Mouse (Mus musculus): ENCODE results near the gene Gria2. TPM values are rescaled to one million over a fixed set of nuclear protein-coding genes. Genes with fewer than 3 reads are reported as not detected.

Gene Gria2
- total RNA-seq, 2 experiments from 2014 or later = 446 to 449 TPM

GRCm38 (mm10) chr3:80781144-80781530 is 21.5 kb downstream of the Gria2 start:
- intact Hi-C loops (cut with DNase I) = no loop called here
- DNase-seq (ENCODE audit: extremely low spot score in 1 of 2, low spot score in 2 of 2) = no peak

- intact Hi-C loops (cut with DNase I) = no loop called here
- DNase-seq (ENCODE audit: extremely low spot score in 1 of 2, low spot score in 2 of 2) = no peak
Observed at GRCm38 (mm10) chr3:80780383-80781143, 22.1 kb downstream of the Gria2 start.

DNA sequence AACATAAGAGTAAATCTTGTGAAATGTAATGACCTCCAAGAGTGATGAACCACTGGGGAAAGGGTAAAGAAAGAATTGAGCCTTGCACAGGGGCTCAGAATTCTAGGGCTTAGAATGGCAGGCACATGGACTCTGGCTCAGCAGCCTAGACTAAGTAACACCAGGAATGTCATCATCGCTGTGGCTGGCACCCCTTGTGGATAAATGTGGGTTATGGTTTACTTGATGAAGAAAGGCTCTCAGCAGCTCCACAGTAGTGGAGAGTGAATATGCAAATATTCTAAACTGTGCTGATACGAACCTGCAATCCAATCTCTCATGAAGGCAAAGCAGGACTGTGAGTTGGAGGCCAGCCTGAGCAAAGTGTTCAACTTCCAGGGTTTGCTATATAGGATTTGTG is 26.0 kb downstream of the Gria2 start:
- intact Hi-C loops (cut with DNase I) = no loop called here
- DNase-seq (ENCODE audit: extremely low spot score in 1 of 2, low spot score in 2 of 2) = no peak

DNA sequence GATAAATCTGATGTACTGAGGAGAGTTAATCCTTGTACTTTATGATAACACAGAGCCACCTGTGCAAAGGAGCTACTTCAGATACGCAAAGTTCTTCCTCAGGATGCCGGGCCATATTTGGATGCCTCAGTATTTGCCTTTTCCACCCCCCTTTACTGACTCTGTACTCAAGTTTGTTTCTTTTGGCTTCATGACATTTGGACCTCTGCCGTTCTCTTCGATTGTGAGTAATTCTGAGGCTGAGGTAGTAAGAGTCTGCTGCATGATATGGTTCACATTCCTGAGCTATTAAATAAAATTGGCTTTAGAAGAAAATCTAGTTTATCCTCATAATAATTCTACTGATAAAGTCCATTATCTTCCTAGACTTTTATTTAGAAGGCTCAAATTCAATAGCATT is 26.7 kb downstream of the Gria2 start:
- no peak for DNase-seq (ENCODE audit: extremely low spot score in 1 of 2, low spot score in 2 of 2)
- intact Hi-C loops (cut with DNase I) = no loop called here

DNA sequence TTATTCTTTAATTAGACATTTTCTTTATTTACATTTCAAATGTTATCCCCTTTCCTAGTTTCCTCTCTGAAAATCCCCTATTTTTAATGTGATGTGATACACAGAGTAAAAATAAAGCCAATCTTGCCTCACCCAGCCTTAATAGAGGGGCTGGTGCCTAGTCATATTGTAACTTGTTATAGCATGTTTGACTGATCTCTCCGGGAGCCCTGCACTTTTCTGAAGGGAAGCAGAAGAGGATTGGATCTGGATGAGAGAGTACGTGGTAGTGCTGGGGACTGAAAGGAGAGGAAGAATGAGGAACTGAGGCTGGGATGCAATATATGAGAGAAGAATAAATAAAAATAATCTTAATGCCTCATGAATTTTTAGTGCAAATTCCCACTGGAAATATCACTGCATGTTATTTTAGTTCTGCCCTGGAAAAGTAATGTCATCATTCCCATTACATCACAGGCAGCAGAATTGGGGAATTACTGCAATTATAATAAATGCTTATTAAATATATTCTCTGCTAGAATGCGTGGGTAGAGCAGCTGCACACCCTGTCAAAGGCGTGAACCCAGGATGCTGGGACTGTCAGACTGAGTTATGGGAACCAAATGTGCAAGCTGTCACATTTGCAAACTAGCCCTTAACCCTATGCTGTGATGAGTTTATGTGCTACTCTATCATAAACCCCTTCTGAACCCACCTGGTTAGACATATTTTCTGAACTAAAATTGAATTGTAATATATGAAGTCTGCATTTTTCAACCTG is 28.4 kb downstream of the Gria2 start:
- intact Hi-C loops (cut with DNase I) = no loop called here
- DNase-seq (ENCODE audit: extremely low spot score in 1 of 2, low spot score in 2 of 2) = no peak

- intact Hi-C loops (cut with DNase I) = no loop called here
- no peak for DNase-seq (ENCODE audit: extremely low spot score in 1 of 2, low spot score in 2 of 2)
Observed at GRCm38 (mm10) chr3:80773232-80773631, 29.4 kb downstream of the Gria2 start.

DNA sequence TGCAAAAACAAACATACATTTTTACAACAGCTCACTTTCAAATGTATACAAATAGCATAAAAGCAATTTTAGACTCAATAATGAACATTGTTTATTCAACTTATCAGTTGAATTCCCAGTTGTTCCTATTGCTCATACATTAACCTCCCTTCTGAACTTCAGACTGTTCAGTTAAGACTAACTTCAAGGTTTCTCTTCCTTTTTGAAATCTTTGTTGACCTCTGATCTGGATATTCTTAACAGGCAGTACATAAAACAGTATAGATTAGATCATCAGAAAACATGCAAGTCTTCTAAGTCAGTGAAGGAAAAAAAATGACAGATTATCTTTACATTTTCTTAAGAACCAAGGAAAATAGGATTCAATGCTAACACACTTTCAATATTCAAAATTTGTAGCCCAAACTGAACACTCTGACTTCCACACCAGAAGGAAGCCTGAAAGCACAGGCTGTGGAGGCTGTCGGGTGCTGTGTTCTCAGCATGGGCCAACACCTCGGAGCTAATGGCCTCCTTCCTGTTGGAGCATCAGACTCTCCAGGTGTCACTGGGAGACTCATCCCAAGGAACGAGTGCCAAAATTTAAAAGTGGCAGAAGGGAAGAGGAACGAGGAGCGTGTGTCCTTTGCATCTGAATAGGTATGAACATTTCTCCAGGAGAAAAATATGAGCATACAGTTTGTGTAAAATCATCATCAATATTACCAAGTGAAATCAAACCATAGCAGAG is 33.0 kb downstream of the Gria2 start:
- no peak for DNase-seq (ENCODE audit: extremely low spot score in 1 of 2, low spot score in 2 of 2)
- intact Hi-C loops (cut with DNase I) = no loop called here

DNA sequence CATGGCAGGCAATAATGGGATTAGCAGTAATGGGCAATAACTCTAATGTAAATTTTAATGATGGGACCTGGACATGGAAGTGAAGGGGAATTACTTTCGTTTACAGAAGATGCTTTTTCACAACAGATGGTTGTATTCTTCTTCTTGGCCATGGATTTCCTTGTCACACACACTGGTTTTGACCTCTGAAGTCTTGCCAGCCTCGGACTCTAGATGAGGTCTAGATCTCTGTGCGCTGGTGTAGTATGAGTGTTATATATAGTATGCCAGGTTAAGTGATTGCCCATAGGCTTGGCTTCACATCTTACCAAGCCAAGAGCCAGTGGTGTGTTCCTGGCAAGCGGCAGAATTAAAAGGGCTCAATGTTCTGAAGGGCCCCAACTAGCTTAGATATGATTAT is 43.7 kb downstream of the Gria2 start:
- intact Hi-C loops (cut with DNase I) = no loop called here
- no peak for DNase-seq (ENCODE audit: extremely low spot score in 1 of 2, low spot score in 2 of 2)

DNA sequence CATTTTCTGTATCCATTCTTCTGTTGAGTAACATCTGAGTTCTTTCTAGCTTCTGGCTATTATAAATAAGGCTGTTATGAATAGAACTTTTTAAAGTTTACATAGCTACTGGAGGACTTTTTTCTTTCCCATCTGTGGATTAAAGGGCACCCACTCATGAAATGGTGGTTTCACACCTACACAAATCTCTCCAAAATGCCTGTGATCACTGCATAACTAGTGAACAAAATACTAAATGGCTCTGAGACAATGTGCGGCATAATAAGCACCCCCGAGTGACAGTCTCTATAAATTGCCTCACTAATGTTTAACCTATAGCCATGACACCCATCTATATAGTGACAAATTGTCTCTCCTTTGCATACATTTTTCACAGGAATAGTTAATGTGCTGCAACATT is 44.3 kb downstream of the Gria2 start:
- DNase-seq (ENCODE audit: extremely low spot score in 1 of 2, low spot score in 2 of 2) = no peak
- intact Hi-C loops (cut with DNase I) = no loop called here

- intact Hi-C loops (cut with DNase I) = no loop called here
- no peak for DNase-seq (ENCODE audit: extremely low spot score in 1 of 2, low spot score in 2 of 2)
Observed at GRCm38 (mm10) chr3:80750786-80751185, 51.8 kb downstream of the Gria2 start.

- DNase-seq (ENCODE audit: extremely low spot score in 1 of 2, low spot score in 2 of 2) = no peak
Observed at GRCm38 (mm10) chr3:80725205-80725604, 77.4 kb downstream of the Gria2 start.

GRCm38 (mm10) chr3:80713123-80713522 is 89.5 kb downstream of the Gria2 start:
- intact Hi-C loops (cut with DNase I) = no loop called here
- no peak for DNase-seq (ENCODE audit: extremely low spot score in 1 of 2, low spot score in 2 of 2)

More at GRCm38 (mm10) chr3:80725205-80725604, 77.4 kb downstream of the Gria2 start:
- intact Hi-C loops (cut with DNase I) = no loop called here

DNA sequence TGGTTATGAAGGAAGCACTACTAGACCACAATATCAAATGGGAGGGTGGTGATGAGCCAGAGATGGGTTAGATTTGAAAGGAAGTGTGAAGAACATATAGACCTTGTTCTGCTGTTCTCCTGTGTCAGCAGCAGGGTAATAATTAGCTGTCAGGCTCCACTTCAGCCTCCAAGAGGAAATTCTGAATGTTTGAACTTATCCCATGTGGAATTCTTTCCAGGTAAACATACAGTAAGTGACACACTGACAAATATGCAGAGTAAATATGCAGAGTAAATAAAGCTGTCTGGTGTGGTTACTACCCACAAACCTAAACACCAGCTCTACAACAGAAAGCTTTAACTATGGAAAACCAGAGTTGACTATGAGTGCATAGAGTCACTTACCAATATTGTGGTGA is 93.6 kb downstream of the Gria2 start:
- DNase-seq (ENCODE audit: extremely low spot score in 1 of 2, low spot score in 2 of 2) = no peak
- intact Hi-C loops (cut with DNase I) = no loop called here

DNA sequence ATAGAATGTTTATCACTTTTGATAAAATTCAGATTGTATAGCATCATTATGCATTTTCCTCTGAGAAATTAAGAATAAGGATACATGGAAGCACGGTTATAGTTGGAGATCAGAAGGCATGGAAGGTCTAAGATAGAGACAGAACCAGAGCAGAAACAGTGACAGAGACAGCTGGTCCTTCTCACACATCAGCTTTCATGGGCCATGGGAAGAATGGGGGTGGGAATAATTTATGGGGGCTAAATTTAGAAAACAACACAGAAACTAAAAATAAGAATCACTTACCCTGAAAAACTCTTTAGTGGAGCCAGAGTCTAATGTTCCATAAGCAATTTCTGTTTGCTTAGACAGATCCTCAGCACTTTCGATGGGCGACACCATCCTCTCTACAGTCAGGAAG is 100.5 kb downstream of the Gria2 start:
- intact Hi-C loops (cut with DNase I) = no loop called here
- no peak for DNase-seq (ENCODE audit: extremely low spot score in 1 of 2, low spot score in 2 of 2)

GRCm38 (mm10) chr3:80697523-80697922 is 105.1 kb downstream of the Gria2 start:
- intact Hi-C loops (cut with DNase I) = loop anchor here (10.0 kb wide), 1 partner anchor 613 kb away; no protein-coding TSS in a partner anchor
- no peak for DNase-seq (ENCODE audit: extremely low spot score in 1 of 2, low spot score in 2 of 2)

DNA sequence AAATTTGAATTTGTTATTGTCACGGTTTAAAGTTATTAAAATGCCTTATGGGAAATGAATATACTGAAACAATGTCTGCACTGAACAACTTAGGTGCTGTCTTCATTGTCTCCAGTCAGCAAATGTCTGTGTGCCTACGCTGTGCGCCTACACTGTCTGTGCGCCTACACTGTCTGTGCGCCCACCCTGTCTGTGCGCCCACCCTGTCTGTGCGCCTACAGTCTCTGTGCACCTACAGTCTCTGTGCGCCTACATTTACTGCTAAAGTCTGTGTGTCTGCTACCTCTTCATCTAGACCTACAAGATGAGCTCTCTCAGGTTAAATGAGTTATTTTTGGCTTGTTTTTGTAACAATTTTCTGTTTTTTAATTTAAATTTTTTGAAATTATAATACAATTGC is 107.7 kb downstream of the Gria2 start:
- DNase-seq (ENCODE audit: extremely low spot score in 1 of 2, low spot score in 2 of 2) = no peak
- intact Hi-C loops (cut with DNase I) = loop anchor here (10.0 kb wide), 1 partner anchor 610 kb away; no protein-coding TSS in a partner anchor

DNA sequence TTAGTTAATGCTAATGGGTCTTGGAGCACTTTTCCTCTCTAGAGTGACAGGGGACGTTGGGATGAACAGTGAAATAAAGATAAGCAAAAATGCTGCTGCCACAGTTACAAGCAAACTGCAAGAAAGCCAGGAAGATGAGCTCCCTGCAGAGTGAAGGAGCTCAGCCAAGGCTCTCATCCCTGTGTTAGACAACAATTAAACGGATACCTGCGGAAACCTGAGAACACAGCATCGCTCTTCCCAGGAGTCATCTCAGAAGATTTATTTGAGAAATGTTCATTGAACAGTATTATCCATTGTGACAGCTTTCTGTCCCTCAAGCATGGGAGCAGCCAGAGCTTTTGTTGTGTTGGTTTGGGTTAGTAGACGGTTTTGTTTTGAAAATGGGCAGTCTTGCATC is 137.5 kb downstream of the Gria2 start:
- intact Hi-C loops (cut with DNase I) = loop anchor here (10.0 kb wide), 1 partner anchor 120 kb away; no protein-coding TSS in a partner anchor
- DNase-seq (ENCODE audit: extremely low spot score in 1 of 2, low spot score in 2 of 2) = no peak

DNA sequence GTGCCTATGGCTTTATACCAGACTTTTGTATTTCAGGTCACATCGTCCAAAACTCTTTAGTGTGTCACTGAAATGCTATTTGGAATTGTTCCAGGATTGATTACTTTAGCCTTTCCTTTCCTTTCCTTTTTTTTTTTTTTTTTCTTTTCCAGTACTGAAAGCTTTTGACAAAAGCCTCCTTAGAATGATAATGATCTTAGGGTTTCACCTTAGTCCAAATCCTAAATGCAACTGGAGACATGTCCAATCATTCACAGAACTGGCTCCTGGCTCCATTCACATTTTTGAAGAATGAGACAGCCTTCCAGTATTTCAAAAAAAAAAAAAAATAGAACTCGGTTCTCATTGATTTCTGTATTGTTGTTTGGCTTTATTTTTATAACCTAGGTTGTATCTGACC is 139.3 kb downstream of the Gria2 start:
- no peak for DNase-seq (ENCODE audit: extremely low spot score in 1 of 2, low spot score in 2 of 2)
- intact Hi-C loops (cut with DNase I) = loop anchor here (10.0 kb wide), 1 partner anchor 118 kb away; no protein-coding TSS in a partner anchor

DNA sequence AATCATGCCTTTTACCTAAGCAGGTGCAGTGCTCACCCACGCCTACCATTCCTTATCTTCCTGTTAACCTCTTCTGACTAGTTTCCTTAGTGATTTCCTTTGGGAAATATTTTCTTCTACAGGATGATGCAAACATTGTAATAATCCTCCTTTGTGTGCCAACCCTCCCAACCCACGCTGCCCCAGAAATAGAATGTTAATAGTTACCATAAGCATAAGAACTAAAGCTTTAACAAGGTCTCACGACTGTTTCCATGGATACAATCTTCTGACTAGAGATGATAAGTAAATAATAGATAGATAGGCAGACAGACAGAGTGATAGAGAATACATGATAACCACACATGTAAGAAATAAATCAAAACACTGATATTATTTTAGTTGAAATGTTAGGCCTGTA is 140.8 kb downstream of the Gria2 start:
- intact Hi-C loops (cut with DNase I) = loop anchor here (10.0 kb wide), 1 partner anchor 117 kb away; no protein-coding TSS in a partner anchor
- no peak for DNase-seq (ENCODE audit: extremely low spot score in 1 of 2, low spot score in 2 of 2)

Data from left cerebral cortex, postnatal 10 days (tissue).